Mouse (Mus musculus): ENCODE measurements around the gene Chrdl2.
"Not testable (repeated sequence)": the region's sequence is repeated elsewhere in the genome, so short reads cannot be mapped to it uniquely, and the experiment has no call there.

The Chrdl2 gene

DNA sequence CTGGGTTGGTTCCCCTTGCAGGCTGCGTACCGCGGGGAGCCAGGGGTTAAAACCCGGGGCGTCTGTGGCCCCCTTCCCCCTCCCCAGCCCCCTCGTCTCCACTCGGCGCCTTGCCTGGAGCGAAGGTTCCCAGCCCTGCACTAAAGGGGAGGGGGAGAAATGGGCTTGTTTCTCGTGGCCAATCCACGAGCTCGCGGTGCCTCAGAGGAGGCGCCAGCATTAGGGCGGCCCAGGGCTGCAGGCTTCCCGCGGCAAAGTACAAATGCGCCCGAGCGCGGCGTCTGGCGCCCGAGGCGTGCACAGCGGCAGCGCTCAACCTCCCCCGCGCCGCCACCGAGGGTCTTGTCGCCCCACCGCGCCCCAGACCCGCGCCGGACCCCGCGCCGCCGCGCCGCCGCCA is at the start of gene Chrdl2:
Chrdl2 (plus strand) TSS at position 383 of the 400 bp plus-strand sequence.
- peak in 1 of 2 experiments; percentile 22 for DNase-seq (ENCODE audit: low spot score in 2 of 2)

DNA sequence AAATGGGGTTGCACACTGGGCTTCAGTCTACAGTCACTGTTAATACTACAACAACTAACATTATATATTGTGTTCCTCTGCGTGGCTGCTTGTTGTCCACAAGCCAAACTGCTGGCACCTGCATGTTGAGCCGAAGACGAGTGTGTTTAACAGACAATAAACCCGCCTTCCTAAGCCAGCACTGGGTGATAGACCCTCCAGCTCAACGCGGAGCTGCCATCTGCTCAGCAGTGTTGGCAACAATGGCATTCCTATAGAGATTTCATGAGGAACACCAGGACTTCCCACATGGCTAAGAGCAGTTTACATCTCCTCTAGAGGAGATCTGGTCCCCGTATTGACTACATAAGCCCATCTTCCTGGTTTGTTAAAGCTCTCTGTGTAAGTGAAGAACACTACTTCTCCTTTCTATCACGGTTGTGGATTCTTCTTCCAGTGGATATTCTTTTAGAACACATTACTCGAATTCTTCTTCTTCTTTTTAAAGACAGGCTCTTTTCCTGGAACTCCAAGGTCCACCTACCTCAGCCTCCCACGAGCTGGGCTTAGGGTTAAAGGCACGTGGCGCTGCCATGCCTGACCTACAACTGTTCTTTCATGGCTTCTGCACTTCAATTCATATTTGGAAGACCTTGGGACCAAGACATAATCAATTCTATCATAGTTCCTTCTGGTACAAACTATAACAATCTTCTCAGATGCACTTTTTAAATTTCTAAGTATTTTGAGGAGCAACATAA is 48.6 kb upstream of the Chrdl2 start:
- DNase-seq (ENCODE audit: low spot score in 2 of 2): no peak

DNA sequence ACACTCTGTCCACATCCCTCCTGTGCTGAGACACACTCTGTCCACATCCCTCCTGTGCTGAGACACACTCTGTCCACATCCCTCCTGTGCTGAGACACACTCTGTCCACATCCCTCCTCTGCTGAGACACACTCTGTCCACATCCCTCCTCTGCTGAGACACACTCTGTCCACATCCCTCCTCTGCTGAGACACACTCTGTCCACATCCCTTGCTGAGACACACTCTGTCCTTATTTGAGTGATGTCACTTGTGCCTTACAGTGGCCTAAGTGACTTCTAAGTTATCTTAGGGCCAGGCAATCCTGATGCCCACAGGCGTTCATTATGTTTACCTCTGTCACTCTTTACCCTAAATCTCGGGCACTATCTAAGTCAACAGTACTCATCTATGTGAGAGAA is 45.4 kb upstream of the Chrdl2 start:
- DNase-seq (ENCODE audit: low spot score in 2 of 2): not testable (repeated sequence)

DNA sequence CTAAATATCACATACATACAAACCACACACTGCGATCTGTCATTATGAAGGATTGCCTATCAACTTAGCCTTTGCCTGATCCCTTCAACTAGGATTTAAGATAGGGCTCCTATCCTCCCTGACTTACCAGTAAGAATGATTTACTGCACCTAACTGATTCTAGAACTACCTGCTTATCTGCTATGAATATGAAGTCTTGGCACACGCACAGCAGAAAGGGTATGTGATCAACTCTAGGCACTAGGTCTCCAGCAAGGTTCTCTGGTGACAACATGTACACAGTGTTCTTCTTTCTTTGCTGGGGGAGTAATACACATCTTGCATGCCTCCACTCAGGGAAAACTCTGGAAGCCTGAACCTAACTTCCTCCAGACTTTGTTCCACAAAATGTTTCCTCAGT is 44.5 kb upstream of the Chrdl2 start:
- DNase-seq (ENCODE audit: low spot score in 2 of 2): no peak

DNA sequence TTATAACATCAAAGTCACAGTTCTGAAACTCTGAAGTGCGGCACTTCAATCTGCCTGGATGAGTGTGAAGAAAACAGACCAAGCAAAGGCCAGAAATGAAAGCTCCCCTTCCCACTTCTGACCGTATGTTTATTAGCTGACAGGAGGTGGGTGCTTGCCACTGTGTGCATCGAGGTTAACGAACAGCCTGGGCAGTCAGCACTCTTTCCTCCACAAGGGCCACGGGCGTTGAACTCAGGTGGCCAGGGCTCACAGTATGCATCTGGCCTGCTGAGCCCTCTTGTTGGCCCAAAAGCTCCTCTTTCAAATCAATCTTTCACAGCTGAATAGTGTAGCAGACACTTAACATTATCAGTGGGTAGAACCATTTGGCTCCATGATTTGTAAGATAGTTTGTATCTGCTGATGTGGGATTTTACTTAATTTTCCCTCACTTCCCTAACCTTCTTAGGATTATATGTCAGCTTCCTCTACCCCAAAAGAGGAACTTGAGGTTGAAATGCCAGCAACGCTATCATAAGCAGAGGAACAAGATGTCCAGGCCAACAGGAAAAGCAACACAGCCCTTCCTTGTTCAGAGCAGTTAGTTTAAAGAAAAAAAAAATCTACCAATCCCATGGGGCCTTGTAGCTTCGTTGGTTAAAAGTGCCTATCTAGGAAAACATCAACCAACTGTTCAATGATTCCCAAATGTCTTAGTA is 43.3 kb upstream of the Chrdl2 start:
- DNase-seq (ENCODE audit: low spot score in 2 of 2): no peak

DNA sequence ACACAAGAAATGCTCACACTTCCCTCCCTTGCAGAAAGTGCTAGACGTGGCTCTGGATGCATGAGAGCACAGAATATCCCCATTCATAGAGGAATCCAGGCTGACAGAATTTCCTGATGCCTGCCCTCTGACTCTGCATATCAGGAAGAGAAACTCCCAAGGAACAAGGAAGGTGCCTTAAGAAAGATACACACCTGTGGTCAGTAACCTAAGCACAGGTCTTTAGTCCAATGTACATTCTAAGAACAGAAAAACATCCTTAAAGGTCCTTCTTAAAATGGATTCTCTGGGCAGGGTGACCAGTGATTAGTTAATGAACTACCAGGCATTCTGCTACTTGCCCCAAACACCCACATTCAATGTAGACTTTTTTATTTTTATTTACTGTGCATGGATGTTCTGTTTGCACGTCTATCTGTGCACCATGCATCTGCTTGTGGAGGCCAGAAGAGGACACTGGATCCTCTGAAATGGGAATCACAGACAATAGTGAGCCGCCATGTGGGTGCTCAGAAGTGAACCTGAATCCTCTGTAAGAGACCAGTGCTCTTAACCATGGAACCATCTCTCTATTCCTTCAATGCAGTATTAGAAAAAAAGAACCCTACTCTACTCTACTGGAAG is 42.6 kb upstream of the Chrdl2 start:
- no peak for DNase-seq (ENCODE audit: low spot score in 2 of 2)

DNA sequence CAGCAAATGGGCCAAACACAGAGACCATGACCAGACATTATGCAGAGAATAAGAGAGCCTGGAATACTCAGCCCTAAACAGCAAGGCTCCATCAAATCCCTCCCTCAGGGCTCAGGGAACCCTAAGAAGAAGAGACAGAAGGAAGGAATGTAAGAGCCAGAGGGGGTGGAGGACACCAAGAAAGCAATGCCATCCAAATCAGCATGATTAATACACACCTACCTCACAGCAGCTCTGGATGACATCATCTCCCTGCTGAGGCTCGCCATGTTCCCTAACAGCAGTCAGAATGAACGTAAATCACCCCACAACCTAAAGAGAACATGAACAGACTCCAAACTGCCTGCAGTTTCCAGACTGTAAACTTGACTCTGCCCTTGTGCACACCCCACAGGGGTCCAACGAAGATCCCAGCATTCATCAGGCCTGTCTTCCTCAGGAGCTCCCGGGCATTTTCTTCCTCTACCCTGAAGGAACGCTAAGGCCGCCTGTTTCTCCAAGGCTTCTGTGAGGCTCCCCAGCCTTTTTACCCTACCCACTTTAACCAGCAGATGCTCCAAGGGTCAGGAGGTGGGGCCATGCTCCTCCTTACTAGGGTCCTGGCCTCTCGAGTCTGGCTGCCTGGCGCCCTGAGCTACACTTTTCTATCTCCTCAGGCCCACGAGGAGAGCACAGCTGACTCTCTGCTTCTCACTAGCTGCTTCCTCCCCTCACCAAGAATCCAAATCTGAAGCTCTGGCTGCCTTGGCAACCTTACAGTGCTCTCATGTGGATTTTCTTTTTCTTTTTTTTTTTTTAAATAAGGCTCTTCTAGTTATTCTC is 40.7 kb upstream of the Chrdl2 start:
- no peak for DNase-seq (ENCODE audit: low spot score in 2 of 2)

DNA sequence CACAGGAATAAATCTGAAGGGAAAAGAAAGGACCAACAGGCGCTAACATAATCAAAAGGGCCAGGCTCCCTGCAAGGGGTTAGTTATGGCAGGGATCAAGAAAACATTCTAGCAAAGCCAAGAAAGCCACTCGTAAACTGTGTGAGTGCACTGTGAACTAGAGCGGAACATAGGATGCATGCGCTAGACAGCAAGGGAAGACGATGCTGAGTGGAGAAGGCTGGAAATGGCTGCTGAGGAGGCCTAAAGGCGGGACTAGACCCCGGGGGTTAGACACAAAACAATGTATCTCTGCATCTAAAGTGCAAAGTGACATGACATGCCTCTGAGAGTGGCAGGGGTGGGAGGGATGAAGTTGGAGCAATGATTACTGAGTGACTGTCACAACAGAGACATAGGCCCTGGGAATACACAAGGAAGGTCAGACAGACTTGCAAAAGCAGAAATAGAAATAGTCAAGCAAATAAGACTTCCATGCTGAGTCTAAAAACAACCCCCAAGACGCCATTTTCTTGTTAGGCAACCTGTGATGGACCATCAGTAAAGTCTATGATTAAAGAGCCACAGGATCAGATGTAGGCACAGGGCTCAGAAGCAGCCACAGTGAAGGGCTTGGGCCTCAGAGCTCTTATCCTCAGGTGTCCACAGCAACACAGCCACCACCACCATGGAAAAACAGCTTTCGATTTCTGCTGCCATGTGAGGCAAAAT is 39.8 kb upstream of the Chrdl2 start:
- DNase-seq (ENCODE audit: low spot score in 2 of 2): no peak

DNA sequence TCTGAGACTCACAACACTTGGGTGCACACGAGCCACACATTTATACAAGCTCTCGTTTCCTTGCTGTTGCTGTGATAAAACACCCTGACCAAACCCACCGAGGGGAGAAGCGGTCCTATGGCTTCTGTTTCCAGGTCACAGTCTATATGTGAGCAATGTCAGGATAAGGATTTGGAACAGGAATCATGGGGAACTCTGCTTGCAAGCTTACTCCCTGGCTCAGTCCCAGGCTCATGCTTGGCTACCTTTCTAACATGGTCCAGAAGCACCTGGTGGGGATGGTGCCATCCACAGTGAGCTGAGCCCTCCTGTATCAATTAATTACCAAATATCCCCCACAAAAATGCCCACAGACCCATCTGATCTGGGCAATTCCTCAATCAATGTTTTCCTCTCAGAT is 36.8 kb upstream of the Chrdl2 start:
- no peak for DNase-seq (ENCODE audit: low spot score in 2 of 2)

DNA sequence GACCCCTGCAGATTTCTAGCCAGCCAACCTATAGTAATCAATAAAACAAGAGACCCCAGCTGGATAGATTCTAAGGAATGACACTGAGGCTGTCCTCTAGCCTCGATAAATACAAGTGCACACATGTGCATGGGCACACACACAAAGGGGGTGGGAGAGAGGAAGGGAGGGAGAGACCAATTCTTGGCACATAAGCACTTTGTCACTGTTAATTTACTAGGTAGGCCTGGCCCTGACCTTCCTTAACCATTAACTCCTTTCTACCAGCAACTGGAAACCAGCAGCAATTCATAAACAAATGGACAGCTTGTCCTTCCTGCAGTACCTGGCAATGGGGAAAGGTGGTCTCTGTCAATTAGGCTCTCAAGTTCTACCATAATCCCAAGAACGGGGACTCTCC is 34.0 kb upstream of the Chrdl2 start:
- no peak for DNase-seq (ENCODE audit: low spot score in 2 of 2)

DNA sequence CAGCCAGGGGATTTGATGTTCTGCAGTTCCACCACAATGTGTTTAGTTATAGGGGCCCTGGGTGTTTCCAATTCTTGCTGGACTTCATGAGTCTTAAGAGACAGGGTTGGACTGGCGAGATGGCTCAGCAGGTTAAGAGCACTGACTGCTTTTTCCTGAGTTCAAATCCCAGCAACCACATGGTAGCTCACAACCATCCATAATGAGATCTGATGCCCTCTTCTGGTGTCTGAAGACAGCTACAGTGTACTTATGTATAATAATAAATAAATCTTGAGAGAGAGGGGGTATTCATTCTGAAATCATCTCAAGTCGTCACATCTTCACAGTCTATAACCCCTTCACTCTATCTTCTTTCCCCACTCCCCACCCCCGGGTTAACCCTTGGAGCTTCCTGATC is 33.1 kb upstream of the Chrdl2 start:
- DNase-seq (ENCODE audit: low spot score in 2 of 2): not testable (repeated sequence)

DNA sequence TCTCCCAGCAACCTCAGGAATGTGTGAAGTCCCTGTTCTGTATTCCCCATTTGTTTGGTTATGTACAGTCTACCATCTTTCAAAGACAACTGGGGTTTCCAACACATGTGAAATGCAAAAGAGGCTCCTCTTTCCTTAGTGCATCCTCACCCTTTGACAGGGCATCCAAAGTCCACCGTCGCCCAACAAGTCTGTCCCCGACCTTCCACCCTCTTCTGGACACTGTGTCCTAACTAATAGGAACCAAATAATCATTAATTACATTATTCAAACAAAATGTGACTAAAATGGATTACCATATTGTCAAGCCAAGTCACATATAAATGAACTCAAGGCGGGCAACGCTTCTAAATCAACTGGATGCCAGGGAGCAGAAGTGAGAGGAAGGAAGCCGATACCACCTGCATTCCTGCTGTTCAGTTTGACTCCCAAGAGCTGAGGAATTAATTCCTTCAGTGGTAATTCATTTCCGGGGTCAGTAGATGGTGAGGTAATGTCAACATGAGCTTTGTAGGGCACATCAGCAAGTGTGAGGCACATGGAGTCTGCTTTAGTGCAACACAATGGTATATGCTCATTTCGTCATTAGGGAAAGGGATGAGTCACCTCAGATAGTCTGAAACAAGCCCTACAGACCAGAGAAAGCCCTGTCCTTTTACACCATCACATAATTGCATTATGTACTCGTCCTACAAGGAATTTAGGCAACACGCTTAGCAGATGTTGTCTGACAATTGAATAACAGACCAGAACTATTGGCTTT is 31.6 kb upstream of the Chrdl2 start:
- no peak for DNase-seq (ENCODE audit: low spot score in 2 of 2)

DNA sequence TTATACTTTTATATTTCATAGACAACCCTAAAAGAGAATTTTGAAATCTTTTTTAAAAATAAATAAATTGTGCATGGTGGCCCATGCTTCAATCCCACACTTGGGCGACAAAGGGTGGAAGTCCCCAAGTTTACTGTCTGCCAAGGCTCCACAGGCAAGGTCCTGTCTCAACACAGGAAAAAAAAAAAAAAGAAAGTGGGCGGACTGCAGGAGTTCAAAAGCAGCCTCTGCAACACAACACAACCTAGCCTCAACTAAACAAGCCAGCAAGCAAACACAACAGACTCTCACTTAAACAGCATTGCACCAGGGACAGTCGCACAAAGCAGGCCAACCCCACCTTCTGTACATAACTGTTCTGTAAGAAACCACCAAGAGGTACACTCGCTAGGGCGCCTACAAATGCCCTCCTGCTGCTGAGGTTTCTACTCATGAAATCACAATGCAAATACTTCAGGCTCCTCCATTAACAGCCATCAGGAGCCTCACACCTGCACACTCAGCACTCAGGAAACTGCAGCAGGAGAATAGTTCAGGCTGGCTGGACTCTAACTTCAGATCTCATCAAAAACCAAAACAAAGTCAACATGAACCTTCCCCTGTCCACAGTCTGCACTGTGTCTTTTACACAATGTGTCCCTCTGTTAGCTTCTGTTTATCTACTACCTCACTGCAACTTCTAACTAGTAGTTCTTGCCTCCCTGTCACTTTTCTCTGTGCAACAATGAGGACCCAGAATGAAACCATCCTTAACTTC is 30.0 kb upstream of the Chrdl2 start:
- DNase-seq (ENCODE audit: low spot score in 2 of 2): no peak

DNA sequence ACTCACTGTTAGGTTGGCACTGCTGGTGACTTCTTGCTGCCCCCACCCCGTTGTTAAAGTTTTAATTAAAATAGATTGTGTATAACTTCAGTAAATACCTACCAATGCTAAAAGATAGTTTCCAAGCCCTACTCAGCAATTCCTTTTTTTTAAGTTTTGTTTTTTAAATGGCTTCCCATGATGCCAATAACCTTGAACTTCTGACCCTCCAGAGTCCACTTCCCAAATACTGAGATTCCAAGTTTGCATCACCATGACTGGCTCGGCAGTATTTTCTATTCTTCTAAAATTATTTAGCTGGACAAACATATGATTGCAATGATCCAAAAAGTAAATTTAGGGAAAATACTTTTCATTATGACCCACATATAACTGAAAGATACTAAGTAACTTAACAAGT is 27.9 kb upstream of the Chrdl2 start:
- DNase-seq (ENCODE audit: low spot score in 2 of 2): no peak

DNA sequence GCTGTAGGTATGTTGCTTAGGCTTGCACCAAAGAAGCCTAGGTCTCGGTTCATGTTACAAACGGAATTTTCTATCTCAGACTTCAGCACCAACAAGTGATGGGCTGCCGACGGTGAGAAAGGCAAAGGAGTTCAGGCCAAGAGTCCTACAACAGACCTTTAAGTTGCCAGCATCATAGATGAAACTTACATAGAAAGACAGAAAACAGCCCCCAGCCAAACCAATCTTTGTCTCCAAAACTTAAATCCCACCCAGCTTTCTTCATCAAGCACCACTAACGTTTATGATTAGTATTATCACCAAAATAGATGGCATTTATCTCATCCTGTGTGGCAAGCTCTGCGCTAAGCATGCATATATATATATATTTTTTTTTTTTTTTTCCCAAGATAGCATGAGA is 26.9 kb upstream of the Chrdl2 start:
- no peak for DNase-seq (ENCODE audit: low spot score in 2 of 2)

DNA sequence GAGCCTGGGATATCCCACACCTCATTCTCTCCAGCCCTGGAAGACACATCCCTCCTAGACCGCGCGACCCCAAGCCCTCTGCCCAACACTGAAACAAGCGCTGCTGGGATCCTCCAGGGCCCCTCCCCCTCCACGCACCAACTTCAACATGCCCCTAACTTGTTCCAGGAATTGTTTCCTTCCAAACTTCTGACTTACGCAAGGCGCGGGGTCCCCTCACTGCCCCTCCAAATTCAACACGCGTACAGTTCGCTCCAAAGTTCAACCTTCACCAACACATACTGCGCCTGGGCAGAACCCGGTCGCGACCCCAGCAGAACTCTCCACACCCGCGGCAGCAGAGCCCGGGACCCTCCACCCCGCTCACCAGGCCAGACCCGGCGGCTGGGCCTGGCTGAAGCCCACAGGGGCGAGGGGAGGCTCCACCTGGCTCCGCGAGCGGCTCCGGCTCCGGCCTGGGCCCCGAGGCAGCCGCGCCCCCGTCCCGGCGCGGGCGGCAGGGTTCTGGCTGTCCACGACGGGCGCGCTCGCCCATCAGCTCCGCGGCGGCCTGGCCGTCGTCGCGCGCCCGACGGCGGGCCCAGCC is 26.3 kb upstream of the Chrdl2 start:
- DNase-seq (ENCODE audit: low spot score in 2 of 2): peak; percentile 29 to 51

DNA sequence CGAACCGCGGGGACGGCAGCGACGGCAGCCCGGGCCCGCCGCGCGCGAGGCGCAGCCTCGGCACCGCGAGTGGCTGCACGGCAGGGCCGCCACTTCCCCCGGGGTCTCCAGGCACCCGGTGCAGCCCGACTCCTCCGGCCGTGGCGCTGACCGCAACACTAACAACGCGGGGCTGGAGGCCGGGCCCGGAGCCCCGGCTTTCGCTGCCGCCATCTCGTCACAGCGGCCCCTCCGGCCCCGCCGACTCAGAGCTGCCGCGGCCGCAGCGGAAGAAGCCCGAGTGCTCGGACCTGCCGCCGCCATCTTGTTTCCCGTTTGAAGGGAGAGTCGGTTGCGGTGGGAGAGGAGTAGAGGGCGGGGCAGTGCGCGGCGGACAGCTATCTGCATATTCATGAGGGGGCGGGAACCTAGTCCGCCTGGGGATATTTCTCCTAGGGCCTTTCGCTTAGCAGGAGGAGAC is 25.8 kb upstream of the Chrdl2 start, which contains the start of gene Rnf169:
Rnf169 (minus strand) TSS at position 317 of the 460 bp plus-strand sequence.
- DNase-seq (ENCODE audit: low spot score in 2 of 2): peak; percentile 82 to 88

DNA sequence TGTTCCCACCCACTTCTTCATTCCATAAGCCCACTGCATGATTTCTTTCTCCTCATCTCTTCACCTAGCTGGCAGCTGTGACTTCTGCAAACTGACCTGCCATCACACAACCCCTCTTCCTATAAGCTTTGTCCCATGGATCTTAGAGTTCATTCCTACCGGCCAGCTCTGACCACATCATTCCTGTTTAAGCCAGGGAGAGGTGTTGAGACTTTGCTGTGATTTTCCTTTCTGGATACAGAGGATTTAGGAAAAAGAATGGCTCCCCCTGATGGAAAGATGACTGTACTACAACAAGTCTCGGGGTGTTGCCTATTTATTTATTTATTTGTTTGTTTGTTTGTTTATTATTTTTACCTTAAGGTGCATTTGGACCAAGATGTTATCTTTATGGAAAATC is 24.7 kb upstream of the Chrdl2 start:
- no peak for DNase-seq (ENCODE audit: low spot score in 2 of 2)
